Mouse (Mus musculus) bone marrow macrophage, adult 2 months (primary cell): Measurements from ENCODE around the gene Srcin1.

Source experiments
- CTCF ChIP-seq: IDR thresholded peaks from 2 replicates; pipeline ENCODE4 v1.5.1; 2012; ENCODE audit warnings: low read depth, mild to moderate bottlenecking, low read length, moderate library complexity
- POLR2A ChIP-seq: IDR thresholded peaks from 2 replicates; pipeline ENCODE4 v1.6.1; 2012; ENCODE audit warnings: mild to moderate bottlenecking, low read depth, low read length, borderline replicate concordance

- no peak for TF ChIP-seq POLR2A
- TF ChIP-seq CTCF = no peak
Observed at GRCm38 (mm10) chr11:97477431-97477830, 98.6 kb downstream of the Srcin1 start.
